Mouse (Mus musculus) limb, embryonic 14.5 days (tissue): ENCODE measurements around the gene Fkbp10. TPM values are rescaled to one million over a fixed set of nuclear protein-coding genes. Genes with fewer than 3 reads are reported as not detected.

Experiments used
- ATAC-seq: fragments of 200-750 bp; cut with Nextera tagmentation; 2 replicates; pipeline ENCODE4 v1.8.0; 2017; ENCODE audit warnings: low read depth, moderate number of reproducible peaks, moderate TSS enrichment; ENCODE audit not compliant: low FRiP score
- DNase-seq: peaks from one replicate; pipeline ENCODE4 v3.0.0-alpha.2; 2015; ENCODE audit warnings: low spot score
- H3K27ac ChIP-seq: fragments of 300-500 bp; sonication (generic); replicated peaks from 2 replicates; pipeline ENCODE4 v1.5.1; 2014; ENCODE audit warnings: low read depth, mild to moderate bottlenecking, low read length, moderate library complexity, mixed read lengths
- H3K27me3 ChIP-seq: fragments of 300-500 bp; sonication (generic); 2 replicates; pipeline ENCODE4 v1.6.1; 2014; ENCODE audit warnings: low read length, mixed read lengths; ENCODE audit not compliant: control insufficient read depth, insufficient read depth
- H3K36me3 ChIP-seq: fragments of 300-500 bp; sonication (generic); 2 replicates; pipeline ENCODE4 v1.6.1; 2014; ENCODE audit warnings: mild to moderate bottlenecking, low read length, moderate library complexity, mixed read lengths; ENCODE audit not compliant: control insufficient read depth, insufficient read depth
- H3K4me1 ChIP-seq: fragments of 300-500 bp; sonication (generic); 2 replicates; pipeline ENCODE4 v1.6.1; 2014; ENCODE audit warnings: antibody characterized with exemption, low read length, mixed read lengths; ENCODE audit not compliant: control insufficient read depth, insufficient read depth
- H3K4me2 ChIP-seq: fragments of 300-500 bp; sonication (generic); replicated peaks from 2 replicates; pipeline ENCODE4 v1.6.1; 2014; ENCODE audit warnings: low read depth, mild to moderate bottlenecking, low read length, moderate library complexity; ENCODE audit not compliant: severe bottlenecking
- H3K4me3 ChIP-seq: fragments of 300-500 bp; sonication (generic); replicated peaks from 2 replicates; pipeline ENCODE4 v1.5.1; 2014; ENCODE audit warnings: low read length
- H3K9ac ChIP-seq: fragments of 300-500 bp; sonication (generic); 2 replicates; pipeline ENCODE4 v1.6.1; 2014; ENCODE audit warnings: mild to moderate bottlenecking, low read depth, low read length, moderate library complexity; ENCODE audit not compliant: severe bottlenecking
- H3K9me3 ChIP-seq: fragments of 300-500 bp; sonication (generic); 2 replicates; pipeline ENCODE4 v1.6.1; 2016; ENCODE audit warnings: low read length; ENCODE audit not compliant: control insufficient read depth
- POLR2A ChIP-seq: fragments of 200-500 bp; IDR thresholded peaks from 2 replicates; pipeline ENCODE4 v1.8.0; 2012; ENCODE audit warnings: inconsistent platforms, mild to moderate bottlenecking, moderate library complexity, borderline replicate concordance; ENCODE audit not compliant: insufficient read depth, insufficient read length; ENCODE audit errors: extremely low read depth
- WGBS: fragments of 180-500 bp; shearing (Covaris S2); extraction: QIAGEN DNeasy Blood & Tissue Kit; methylation state at CpG from one replicate; pipeline ENCODE4 v1.1.7; 2014; 5-methylcytosine and 5-hydroxymethylcytosine counted together
- polyA plus RNA-seq, 2 experiments: library from polyadenylated mRNA; depleted of rRNA in 1 of 2; stranded (reverse) in 1 of 2; unstranded in 1 of 2; fragments of >200 nt; fragmentation: Nextera tagmentation in 1 of 2; extraction: Ambion mirVana in 1 of 2; gene quantifications; 2 replicates each; pipeline versions ENCODE4 v1.2.1 to v1.2.3; 2012 to 2014

Fkbp10 gene
- polyA plus RNA-seq, 2 experiments = 179 to 251 TPM

GRCm38 (mm10) chr11:100400842-100401241 lies 14.7 kb upstream of the Fkbp10 start:
- Histone ChIP-seq H3K4me3 (no peak overlapping the region), H3K4me2 (no peak overlapping the region), H3K4me1 (peaks cover 11% of the 10 kb centered on the region), H3K9me3 (no peaks in the 10 kb centered on the region), H3K27me3 (no peaks in the 10 kb centered on the region), H3K9ac (no peak overlapping the region), H3K36me3 (no peaks in the 10 kb centered on the region), H3K27ac (no peak overlapping the region)
- no peak for ATAC-seq
- TF ChIP-seq POLR2A = no peak
- DNase-seq = no peak
- WGBS = 66% methylated on average over 6 of the region's 6 CpGs

GRCm38 (mm10) chr11:100402240-100402639 lies 13.3 kb upstream of the Fkbp10 start:
- Histone ChIP-seq H3K27me3 (no peaks in the 10 kb centered on the region), H3K9me3 (no peaks in the 10 kb centered on the region), H3K4me2 (no peak overlapping the region), H3K9ac (no peak overlapping the region), H3K36me3 (0 out of 2 replicates have a peak, but pooled peaks cover 3% of the 10 kb centered on the region), H3K4me3 (no peak overlapping the region), H3K4me1 (no peaks in the 10 kb centered on the region), H3K27ac (no peak overlapping the region)
- ATAC-seq (no peak), DNase-seq (no peak)
- WGBS = 22% methylated on average over 6 of the region's 6 CpGs
- no peak for TF ChIP-seq POLR2A

- Histone ChIP-seq H3K4me2 (no peak overlapping the region), H3K27me3 (no peaks in the 10 kb centered on the region), H3K36me3 (peaks cover 5% of the 10 kb centered on the region; the same call in 1 of the 2 replicates), H3K4me3 (no peak overlapping the region), H3K9ac (no peak overlapping the region), H3K27ac (no peak overlapping the region), H3K9me3 (no peaks in the 10 kb centered on the region), H3K4me1 (no peaks in the 10 kb centered on the region)
- 71% methylated on average over 2 of the region's 2 CpGs for WGBS
- no peak for TF ChIP-seq POLR2A
- DNase-seq (no peak), ATAC-seq (no peak)
These were observed 12.8 kb upstream of the Fkbp10 start for GRCm38 (mm10) chr11:100402682-100403081.

- Histone ChIP-seq H3K9ac (no peak overlapping the region), H3K9me3 (no peaks in the 10 kb centered on the region), H3K4me1 (no peaks in the 10 kb centered on the region), H3K36me3 (peaks cover 13% of the 10 kb centered on the region), H3K27ac (no peak overlapping the region), H3K4me3 (no peak overlapping the region), H3K4me2 (no peak overlapping the region), H3K27me3 (no peaks in the 10 kb centered on the region)
- no peak for ATAC-seq
- no peak for DNase-seq
- TF ChIP-seq POLR2A = no peak
- WGBS = 72% methylated on average over 10 of the region's 10 CpGs
These were observed 11.9 kb upstream of the Fkbp10 start for GRCm38 (mm10) chr11:100403445-100404134.

GRCm38 (mm10) chr11:100404456-100405074 lies 10.9 kb upstream of the Fkbp10 start:
- H3K27ac ChIP-seq = no peak overlapping the region
- 90% methylated on average over 3 of the region's 3 CpGs for WGBS
- no peak for TF ChIP-seq POLR2A
- DNase-seq = no peak
- H3K4me3 ChIP-seq = no peak overlapping the region
- H3K9ac ChIP-seq = no peak overlapping the region
- peaks cover 23% of the 10 kb centered on the region for H3K36me3 ChIP-seq
- ATAC-seq = no peak
- no peaks in the 10 kb centered on the region for H3K9me3 ChIP-seq
- H3K4me1 ChIP-seq = no peaks in the 10 kb centered on the region
- H3K4me2 ChIP-seq = no peak overlapping the region
- H3K27me3 ChIP-seq = no peaks in the 10 kb centered on the region
